Mouse (Mus musculus) testis, adult 2 months (tissue): ENCODE data around the gene Lrrc28.

Source experiments
- CTCF ChIP-seq: fragments of 200-500 bp; IDR thresholded peaks from 2 replicates; pipeline ENCODE4 v1.5.1; 2012; ENCODE audit warnings: low read depth, mild to moderate bottlenecking, inconsistent platforms, low read length, moderate library complexity; ENCODE audit not compliant: control insufficient read depth, insufficient read depth, insufficient replicate concordance
- POLR2A ChIP-seq: fragments of 200-500 bp; IDR thresholded peaks from 2 replicates; pipeline ENCODE4 v1.6.1; 2012; ENCODE audit warnings: low read depth, mild to moderate bottlenecking, inconsistent platforms, low read length, moderate library complexity; ENCODE audit not compliant: control insufficient read depth

DNA sequence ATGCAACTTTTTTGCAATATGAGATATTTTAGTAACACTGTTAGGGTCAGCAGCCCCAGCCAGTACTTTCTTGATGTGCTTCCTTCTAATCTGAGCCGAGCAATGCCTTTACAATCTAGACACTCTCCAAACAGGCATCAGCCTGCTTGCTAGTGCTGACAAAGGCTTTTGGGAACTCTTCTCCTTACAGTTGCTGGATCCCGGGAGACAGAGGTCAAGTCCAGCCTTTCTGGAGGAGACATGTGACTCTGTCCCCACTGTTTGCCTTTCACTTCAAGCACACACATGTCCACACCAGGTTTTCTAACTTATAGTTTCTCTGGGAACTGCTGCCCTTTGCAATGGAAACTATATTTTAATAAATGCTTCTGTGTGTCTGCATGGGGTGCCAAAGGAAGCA lies 114.1 kb downstream of the Lrrc28 start:
- TF ChIP-seq CTCF, result no peak
- TF ChIP-seq POLR2A, result no peak
